Mouse (Mus musculus) neural tube, embryonic 12.5 days (tissue): ENCODE results near the gene Pla2g2c. TPM values are rescaled to one million over a fixed set of nuclear protein-coding genes. Genes with fewer than 3 reads are reported as not detected.

Experiments used
- ATAC-seq: fragments of 200-750 bp; cut with Nextera tagmentation; 2 replicates; pipeline ENCODE4 v1.8.0; 2017; ENCODE audit warnings: low read depth, mild to moderate bottlenecking, moderate TSS enrichment, moderate library complexity; ENCODE audit not compliant: low FRiP score
- H3K27ac ChIP-seq: fragments of 300-500 bp; sonication (generic); 2 replicates; pipeline ENCODE4 v1.5.1; 2016
- H3K27me3 ChIP-seq: fragments of 300-500 bp; sonication (generic); replicated peaks from 2 replicates; pipeline ENCODE4 v1.6.1; 2016; ENCODE audit warnings: mild to moderate bottlenecking
- H3K36me3 ChIP-seq: fragments of 300-500 bp; sonication (generic); 2 replicates; pipeline ENCODE4 v1.6.1; 2016; ENCODE audit warnings: mild to moderate bottlenecking
- H3K4me1 ChIP-seq: fragments of 300-500 bp; sonication (generic); 2 replicates; pipeline ENCODE4 v1.6.1; 2016
- H3K4me2 ChIP-seq: fragments of 300-500 bp; sonication (generic); replicated peaks from 2 replicates; pipeline ENCODE4 v1.6.1; 2016; ENCODE audit warnings: mild to moderate bottlenecking
- H3K4me3 ChIP-seq: fragments of 300-500 bp; sonication (generic); 2 replicates; pipeline ENCODE4 v1.5.1; 2016
- H3K9ac ChIP-seq: fragments of 300-500 bp; sonication (generic); 2 replicates; pipeline ENCODE4 v1.6.1; 2016; ENCODE audit warnings: mild to moderate bottlenecking
- H3K9me3 ChIP-seq: fragments of 300-500 bp; sonication (generic); 2 replicates; pipeline ENCODE4 v1.6.1; 2016; ENCODE audit warnings: mild to moderate bottlenecking
- WGBS: fragments of 180-500 bp; shearing (Covaris S2); methylation state at CpG from one replicate; pipeline ENCODE4 v1.1.7; 2016; 5-methylcytosine and 5-hydroxymethylcytosine counted together
- polyA plus RNA-seq: library from polyadenylated mRNA; unstranded; fragments of >200 nt; fragmentation: Nextera tagmentation; extraction: Ambion mirVana; gene quantifications from 2 replicates; pipeline ENCODE4 v1.2.1, GENCODE M21; 2016

The Pla2g2c gene
- polyA plus RNA-seq, 1 experiment from 2014 or later, result 0.61 TPM

GRCm38 (mm10) chr4:138791452-138791851 is 66.9 kb downstream of the Pla2g2c start:
- H3K9ac ChIP-seq, result no peak overlapping the region
- WGBS, result 81% methylated on average over 6 of the region's 6 CpGs
- no peaks in the 10 kb centered on the region; the same call in 1 of the 2 replicates for H3K27me3 ChIP-seq
- no peak overlapping the region for H3K4me2 ChIP-seq
- no peaks in the 10 kb centered on the region for H3K4me1 ChIP-seq
- H3K9me3 ChIP-seq, result no peaks in the 10 kb centered on the region
- no peak overlapping the region for H3K4me3 ChIP-seq
- no peak for ATAC-seq
- no peaks in the 10 kb centered on the region for H3K36me3 ChIP-seq
- no peak overlapping the region for H3K27ac ChIP-seq

- H3K9me3 ChIP-seq, result no peaks in the 10 kb centered on the region
- H3K9ac ChIP-seq, result no peak overlapping the region
- H3K4me1 ChIP-seq, result no peaks in the 10 kb centered on the region
- H3K27me3 ChIP-seq, result no peaks in the 10 kb centered on the region; the same call in 1 of the 2 replicates
- no peak for ATAC-seq
- no peaks in the 10 kb centered on the region for H3K36me3 ChIP-seq
- no peak overlapping the region for H3K27ac ChIP-seq
- WGBS, result 74% methylated on average over 9 of the region's 9 CpGs
- H3K4me2 ChIP-seq, result no peak overlapping the region
- no peak overlapping the region for H3K4me3 ChIP-seq
Observed at GRCm38 (mm10) chr4:138792599-138792998, 68.0 kb downstream of the Pla2g2c start.

- Histone ChIP-seq H3K9me3 (no peaks in the 10 kb centered on the region), H3K4me3 (no peak overlapping the region), H3K9ac (no peak overlapping the region), H3K36me3 (no peaks in the 10 kb centered on the region), H3K4me2 (no peak overlapping the region), H3K4me1 (no peaks in the 10 kb centered on the region), H3K27ac (no peak overlapping the region), H3K27me3 (no peaks in the 10 kb centered on the region)
- no peak for ATAC-seq
- WGBS, result 66% methylated on average over 2 of the region's 2 CpGs
Observed at GRCm38 (mm10) chr4:138793276-138793675, 68.7 kb downstream of the Pla2g2c start.

- Histone ChIP-seq H3K4me3 (no peak overlapping the region), H3K9ac (no peak overlapping the region), H3K36me3 (no peaks in the 10 kb centered on the region), H3K4me1 (no peaks in the 10 kb centered on the region), H3K9me3 (no peaks in the 10 kb centered on the region), H3K4me2 (no peak overlapping the region), H3K27me3 (no peaks in the 10 kb centered on the region), H3K27ac (no peak overlapping the region)
- 87% methylated on average over 6 of the region's 6 CpGs for WGBS
- ATAC-seq, result no peak
Observed at GRCm38 (mm10) chr4:138794344-138794743, 69.8 kb downstream of the Pla2g2c start.

Other genes starting within 250 kb of the Pla2g2c start
- gene Vwa5b1, start 88.9 kb upstream of the Pla2g2c start, polyA plus RNA-seq, result 0.29 and 0.68 TPM in 2 replicates
- gene Ubxn10, start 12.4 kb downstream of the Pla2g2c start, polyA plus RNA-seq, result 1.0 and 1.7 TPM in 2 replicates
- 0.08 and 0.28 TPM in 2 replicates for gene Pla2g2f, start 32.8 kb downstream of the Pla2g2c start, polyA plus RNA-seq
- 1.1 and 1.5 TPM in 2 replicates for gene Pla2g2d, start 50.9 kb downstream of the Pla2g2c start, polyA plus RNA-seq
- gene Pla2g5, start 138.7 kb downstream of the Pla2g2c start, polyA plus RNA-seq, result not detected in 2 replicates
- gene Gm13030, start 149.2 kb downstream of the Pla2g2c start, polyA plus RNA-seq, result not detected in 2 replicates
- gene Pla2g2e, start 153.2 kb downstream of the Pla2g2c start, polyA plus RNA-seq, result not detected in 2 replicates
- gene Otud3, start 189.2 kb downstream of the Pla2g2c start, polyA plus RNA-seq, result 3.7 and 4.2 TPM in 2 replicates
- gene Rnf186, start 242.3 kb downstream of the Pla2g2c start, polyA plus RNA-seq, result not detected in 2 replicates
- 0.98 and 1.2 TPM in 2 replicates for gene Tmco4, start 248.1 kb downstream of the Pla2g2c start, polyA plus RNA-seq